Mouse (Mus musculus): ENCODE data around the gene Dnaja4. TPM values are rescaled to one million over a fixed set of nuclear protein-coding genes. Genes with fewer than 3 reads are reported as not detected.

The Dnaja4 gene
- polyA plus RNA-seq, 1 experiment from 2014 or later: 6.3 TPM

- WGBS: under 1% methylated on average over 89 of the region's 92 CpGs
- Histone ChIP-seq H3K27ac (ENCODE audit: low read depth) (no peak overlapping the region), H3K4me1 (ENCODE audit: insufficient read depth) (peaks cover 11% of the 10 kb centered on the region; the same call in 1 of the 2 replicates), H3K9me3 (ENCODE audit: low read depth, low read length) (no peaks in the 10 kb centered on the region), H3K27me3 (ENCODE audit: insufficient read depth, low read length) (peaks cover 16% of the 10 kb centered on the region), H3K9ac (peak overlapping the region; percentile 75), H3K4me3 (ENCODE audit: low read depth, low read length) (peak overlapping the region; percentile 71), H3K4me2 (peak overlapping the region; percentile 93), H3K36me3 (ENCODE audit: insufficient read depth) (no peaks in the 10 kb centered on the region)
- ATAC-seq (ENCODE audit: insufficient read depth) (peak; percentile 75), DNase-seq (peak; percentile 85)
- TF ChIP-seq CTCF (IDR thresholded peaks at IDR 0.05; ENCODE audit: low read depth): no peak
These were observed 886 bp downstream of the Dnaja4 start for GRCm38 (mm10) chr9:54699345-54700173.

GRCm38 (mm10) chr9:54700174-54700475 lies 1.5 kb downstream of the Dnaja4 start:
- H3K4me3 ChIP-seq (ENCODE audit: low read depth, low read length): peak overlapping the region; percentile 71
- 15% methylated on average over 9 of the region's 9 CpGs for WGBS
- H3K4me2 ChIP-seq: peak overlapping the region; percentile 93
- H3K27ac ChIP-seq (ENCODE audit: low read depth): no peak overlapping the region
- ATAC-seq (ENCODE audit: insufficient read depth) (no peak), DNase-seq (no peak)
- H3K27me3 ChIP-seq (ENCODE audit: insufficient read depth, low read length): peaks cover 16% of the 10 kb centered on the region
- TF ChIP-seq CTCF (IDR thresholded peaks at IDR 0.05; ENCODE audit: low read depth): no peak
- no peaks in the 10 kb centered on the region for H3K36me3 ChIP-seq (ENCODE audit: insufficient read depth)
- H3K4me1 ChIP-seq (ENCODE audit: insufficient read depth): peaks cover 11% of the 10 kb centered on the region; the same call in 1 of the 2 replicates
- H3K9me3 ChIP-seq (ENCODE audit: low read depth, low read length): no peaks in the 10 kb centered on the region
- H3K9ac ChIP-seq: peak overlapping the region; percentile 75

- Histone ChIP-seq H3K9me3 (ENCODE audit: low read depth, low read length) (no peaks in the 10 kb centered on the region), H3K27ac (ENCODE audit: low read depth) (no peak overlapping the region), H3K4me3 (ENCODE audit: low read depth, low read length) (peak overlapping the region; percentile 71), H3K27me3 (ENCODE audit: insufficient read depth, low read length) (peaks cover 16% of the 10 kb centered on the region), H3K9ac (no peak overlapping the region), H3K4me2 (peak overlapping the region; percentile 93), H3K4me1 (ENCODE audit: insufficient read depth) (peaks cover 11% of the 10 kb centered on the region; the same call in 1 of the 2 replicates), H3K36me3 (ENCODE audit: insufficient read depth) (no peaks in the 10 kb centered on the region)
- WGBS: 68% methylated on average over 7 of the region's 7 CpGs
- ATAC-seq (ENCODE audit: insufficient read depth): no peak
- no peak for DNase-seq
- no peak for TF ChIP-seq CTCF (IDR thresholded peaks at IDR 0.05; ENCODE audit: low read depth)
These were observed 2.1 kb downstream of the Dnaja4 start for GRCm38 (mm10) chr9:54700746-54701145.

- H3K4me1 ChIP-seq (ENCODE audit: insufficient read depth): peaks cover 11% of the 10 kb centered on the region; the same call in 1 of the 2 replicates
These were observed 3.9 kb downstream of the Dnaja4 start for GRCm38 (mm10) chr9:54702581-54702980.

GRCm38 (mm10) chr9:54704361-54704760 lies 5.7 kb downstream of the Dnaja4 start:
- no peak overlapping the region for H3K4me3 ChIP-seq (ENCODE audit: low read depth, low read length)
- WGBS: 64% methylated on average over 5 of the region's 5 CpGs
- H3K9me3 ChIP-seq (ENCODE audit: low read depth, low read length): no peaks in the 10 kb centered on the region
- no peak overlapping the region for H3K27ac ChIP-seq (ENCODE audit: low read depth)
- peaks cover 6% of the 10 kb centered on the region; the same call in 1 of the 2 replicates for H3K36me3 ChIP-seq (ENCODE audit: insufficient read depth)
- DNase-seq: no peak
- H3K4me2 ChIP-seq: no peak overlapping the region
- H3K27me3 ChIP-seq (ENCODE audit: insufficient read depth, low read length): 0 out of 2 replicates have a peak, but pooled peaks cover 6% of the 10 kb centered on the region
- 0 out of 2 replicates have a peak overlapping the region, but pooled peaks have one; percentile 3 for H3K9ac ChIP-seq
- no peak for ATAC-seq (ENCODE audit: insufficient read depth)
- no peak for TF ChIP-seq CTCF (IDR thresholded peaks at IDR 0.05; ENCODE audit: low read depth)
- H3K4me1 ChIP-seq (ENCODE audit: insufficient read depth): peaks cover 6% of the 10 kb centered on the region; the same call in 1 of the 2 replicates

More at GRCm38 (mm10) chr9:54702581-54702980, 3.9 kb downstream of the Dnaja4 start:
- peaks cover 16% of the 10 kb centered on the region for H3K27me3 ChIP-seq (ENCODE audit: insufficient read depth, low read length)
- H3K9ac ChIP-seq: no peak overlapping the region
- no peaks in the 10 kb centered on the region for H3K36me3 ChIP-seq (ENCODE audit: insufficient read depth)
- no peaks in the 10 kb centered on the region for H3K9me3 ChIP-seq (ENCODE audit: low read depth, low read length)
- 51% methylated on average over 2 of the region's 2 CpGs for WGBS
- DNase-seq (no peak), ATAC-seq (ENCODE audit: insufficient read depth) (no peak)
- no peak overlapping the region for H3K27ac ChIP-seq (ENCODE audit: low read depth)
- H3K4me2 ChIP-seq: no peak overlapping the region
- TF ChIP-seq CTCF (IDR thresholded peaks at IDR 0.05; ENCODE audit: low read depth): no peak
- no peak overlapping the region for H3K4me3 ChIP-seq (ENCODE audit: low read depth, low read length)

GRCm38 (mm10) chr9:54705561-54705960 lies 6.9 kb downstream of the Dnaja4 start:
- WGBS: 30% methylated on average over 1 of the region's 1 CpGs
- ATAC-seq (ENCODE audit: insufficient read depth): no peak

GRCm38 (mm10) chr9:54707288-54707999 lies 8.8 kb downstream of the Dnaja4 start:
- DNase-seq (no peak), ATAC-seq (ENCODE audit: insufficient read depth) (no peak)
- Histone ChIP-seq H3K4me3 (ENCODE audit: low read depth, low read length) (no peak overlapping the region), H3K27ac (ENCODE audit: low read depth) (no peak overlapping the region), H3K27me3 (ENCODE audit: insufficient read depth, low read length) (no peaks in the 10 kb centered on the region), H3K4me1 (ENCODE audit: insufficient read depth) (no peaks in the 10 kb centered on the region), H3K4me2 (no peak overlapping the region), H3K9me3 (ENCODE audit: low read depth, low read length) (no peaks in the 10 kb centered on the region), H3K9ac (no peak overlapping the region), H3K36me3 (ENCODE audit: insufficient read depth) (peaks cover 24% of the 10 kb centered on the region; the same call in 1 of the 2 replicates)
- WGBS: 51% methylated on average over 8 of the region's 8 CpGs
- no peak for TF ChIP-seq CTCF (IDR thresholded peaks at IDR 0.05; ENCODE audit: low read depth)

More at GRCm38 (mm10) chr9:54705561-54705960, 6.9 kb downstream of the Dnaja4 start:
- H3K4me2 ChIP-seq: no peak overlapping the region
- H3K27ac ChIP-seq (ENCODE audit: low read depth): no peak overlapping the region
- no peak for DNase-seq
- H3K9ac ChIP-seq: no peak overlapping the region
- TF ChIP-seq CTCF (IDR thresholded peaks at IDR 0.05; ENCODE audit: low read depth): no peak
- H3K4me3 ChIP-seq (ENCODE audit: low read depth, low read length): no peak overlapping the region
- H3K4me1 ChIP-seq (ENCODE audit: insufficient read depth): no peaks in the 10 kb centered on the region
- H3K27me3 ChIP-seq (ENCODE audit: insufficient read depth, low read length): 0 out of 2 replicates have a peak, but pooled peaks cover 4% of the 10 kb centered on the region
- H3K36me3 ChIP-seq (ENCODE audit: insufficient read depth): peaks cover 10% of the 10 kb centered on the region; the same call in 1 of the 2 replicates
- no peaks in the 10 kb centered on the region for H3K9me3 ChIP-seq (ENCODE audit: low read depth, low read length)

All from lung, embryonic 14.5 days (tissue).